Mouse (Mus musculus) liver, embryonic 14.5 days (tissue): ENCODE data around the gene Tstd3.

Experiments
- CTCF ChIP-seq: IDR thresholded peaks from 2 replicates; pipeline ENCODE4 v1.5.1; 2016; ENCODE audit warnings: antibody characterized with exemption, low read depth, control low read depth
- EP300 ChIP-seq: IDR thresholded peaks from 2 replicates; pipeline ENCODE4 v1.6.1; 2016; ENCODE audit warnings: antibody characterized with exemption, low read depth

GRCm38 (mm10) chr4:21812635-21813034 is 45.6 kb upstream of the Tstd3 start:
- no peak for TF ChIP-seq EP300
- no peak for TF ChIP-seq CTCF
